Mouse (Mus musculus) adrenal gland, adult 2 months (tissue): ENCODE data around the gene Cdc42bpa. TPM values are rescaled to one million over a fixed set of nuclear protein-coding genes. Genes with fewer than 3 reads are reported as not detected.

Source experiments
- DNase-seq: peaks from one replicate; pipeline ENCODE4 v3.0.0; 2021
- polyA plus RNA-seq: library from polyadenylated mRNA; depleted of rRNA; stranded (reverse); fragments of >200 nt; gene quantifications from 2 replicates; pipeline ENCODE4 v1.2.3, GENCODE M21; 2012
- total RNA-seq, 2 experiments: library from RNA; stranded (reverse); gene quantifications; 2 replicates each; pipeline ENCODE4 v1.2.3; 2021

Cdc42bpa gene
- total and polyA plus RNA-seq, 3 experiments = 17.8 to 51.4 (median 43.4) TPM

- no peak for DNase-seq
These were observed 71.7 kb downstream of the Cdc42bpa start for GRCm38 (mm10) chr1:180031705-180032548.

GRCm38 (mm10) chr1:180037461-180037860 is 77.2 kb downstream of the Cdc42bpa start:
- no peak for DNase-seq

GRCm38 (mm10) chr1:180044160-180044559 is 83.9 kb downstream of the Cdc42bpa start:
- DNase-seq = no peak

- DNase-seq = no peak
These were observed 84.9 kb downstream of the Cdc42bpa start for GRCm38 (mm10) chr1:180045172-180045571.

GRCm38 (mm10) chr1:180089176-180089575 is 128.9 kb downstream of the Cdc42bpa start:
- no peak for DNase-seq

- no peak for DNase-seq
These were observed 138.2 kb downstream of the Cdc42bpa start for GRCm38 (mm10) chr1:180098426-180098825.

- DNase-seq = no peak
These were observed 144.3 kb downstream of the Cdc42bpa start for GRCm38 (mm10) chr1:180104567-180104966.

GRCm38 (mm10) chr1:180109050-180109449 is 148.8 kb downstream of the Cdc42bpa start:
- no peak for DNase-seq

GRCm38 (mm10) chr1:180116525-180116924 is 156.3 kb downstream of the Cdc42bpa start:
- DNase-seq = no peak

GRCm38 (mm10) chr1:180118233-180118632 is 158.0 kb downstream of the Cdc42bpa start:
- no peak for DNase-seq

- no peak for DNase-seq
These were observed 168.0 kb downstream of the Cdc42bpa start for GRCm38 (mm10) chr1:180128077-180128792.

- DNase-seq = no peak
These were observed 171.1 kb downstream of the Cdc42bpa start for GRCm38 (mm10) chr1:180131402-180131801.

GRCm38 (mm10) chr1:180132187-180132586 is 171.9 kb downstream of the Cdc42bpa start:
- DNase-seq = no peak

GRCm38 (mm10) chr1:180139158-180139557 is 178.9 kb downstream of the Cdc42bpa start:
- DNase-seq = no peak

GRCm38 (mm10) chr1:180140970-180141369 is 180.7 kb downstream of the Cdc42bpa start:
- no peak for DNase-seq

GRCm38 (mm10) chr1:180148036-180148435 is 187.8 kb downstream of the Cdc42bpa start:
- no peak for DNase-seq

- no peak for DNase-seq
These were observed 188.3 kb downstream of the Cdc42bpa start for GRCm38 (mm10) chr1:180148563-180148962.

- no peak for DNase-seq
These were observed 190.9 kb downstream of the Cdc42bpa start for GRCm38 (mm10) chr1:180151191-180151590.

GRCm38 (mm10) chr1:180158648-180159047 is 198.4 kb downstream of the Cdc42bpa start:
- no peak for DNase-seq

GRCm38 (mm10) chr1:180160545-180160944 is 200.3 kb downstream of the Cdc42bpa start:
- no peak for DNase-seq

- no peak for DNase-seq
These were observed 200.9 kb downstream of the Cdc42bpa start for GRCm38 (mm10) chr1:180161160-180161559.

GRCm38 (mm10) chr1:180161566-180162355 is 201.5 kb downstream of the Cdc42bpa start:
- DNase-seq = no peak
